Mouse (Mus musculus) urinary bladder, postnatal 36 days (tissue): ENCODE measurements at regions not wholly inside any gene's neighbourhood (a gene's known extent, or its start where the extent isn't known, plus 50 kb on each side); places are given as distances from the start of the nearest gene placed in this dataset.

Experiments
- DNase-seq, 2 experiments: peaks; one replicate each; pipeline ENCODE4 v3.0.0; 2022; ENCODE audit warnings: low spot score in 2 of 2, mixed read lengths in 1 of 2

- DNase-seq = no peak
Measured at GRCm38 (mm10) chr7:69837379-69837778, 529.2 kb downstream of the Nr2f2 start.

- DNase-seq = no peak
Measured at GRCm38 (mm10) chr7:69827251-69827650, 539.3 kb downstream of the Nr2f2 start.

- no peak for DNase-seq
Measured at GRCm38 (mm10) chr7:69820570-69820969, 546.0 kb downstream of the Nr2f2 start.

DNA sequence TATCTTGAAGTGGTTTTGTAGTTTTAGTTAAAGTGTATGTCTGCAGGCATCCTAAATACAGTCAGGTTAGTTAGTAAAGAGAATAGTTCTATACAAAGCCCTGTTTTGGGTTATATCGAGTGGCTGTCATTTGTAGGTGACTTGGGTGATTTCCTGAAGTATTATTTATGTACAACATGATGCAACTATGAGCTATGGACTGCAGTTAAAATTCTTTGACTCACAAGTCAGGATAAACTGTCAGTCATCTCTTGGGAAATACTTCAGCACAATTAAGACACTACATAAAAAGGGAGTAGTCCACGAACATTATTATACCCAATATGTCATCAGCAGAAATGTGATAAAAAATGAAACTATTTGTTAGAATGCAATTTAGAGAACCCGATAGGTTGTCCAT is 554.2 kb downstream of the Nr2f2 start:
- no peak for DNase-seq

DNA sequence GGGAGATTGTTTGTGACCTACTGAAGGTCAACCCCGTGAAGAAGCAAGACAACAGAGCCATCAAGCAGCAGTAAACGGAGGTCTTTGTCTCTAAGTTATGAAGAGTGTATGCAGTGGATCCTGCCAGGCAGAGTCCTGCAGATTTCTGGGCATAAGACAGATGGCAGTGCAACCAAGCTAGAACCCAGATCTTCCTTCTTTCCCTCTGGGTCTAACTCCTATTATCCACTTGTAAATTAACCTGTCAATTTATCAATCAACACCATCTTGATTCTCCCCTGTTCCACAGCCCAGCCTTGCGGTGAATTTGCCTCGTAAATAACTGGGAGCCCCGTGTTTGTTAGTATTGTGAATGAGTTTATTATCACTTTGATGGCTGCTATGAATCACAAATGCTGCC is 555.7 kb downstream of the Nr2f2 start:
- peak in 1 of 2 experiments; percentile 1 for DNase-seq

DNA sequence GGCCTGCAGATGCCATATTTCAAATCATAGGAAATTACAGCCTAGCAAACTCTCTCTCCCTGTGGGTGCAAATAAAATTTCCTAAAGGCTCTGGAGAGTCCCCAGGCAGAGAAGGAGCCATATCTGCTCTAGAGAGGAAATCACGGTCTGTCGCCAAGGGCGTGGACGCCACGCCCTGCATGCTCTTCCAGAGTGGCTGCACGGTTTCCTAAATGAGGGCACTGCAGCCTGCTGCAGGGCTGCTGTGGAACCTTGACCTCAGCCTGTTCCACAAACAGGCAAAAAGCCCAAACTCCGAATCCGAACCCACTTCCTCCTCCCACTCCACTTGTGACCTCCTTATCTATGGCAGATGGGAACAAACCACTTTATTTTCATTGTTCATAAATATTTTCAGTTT is 559.3 kb downstream of the Nr2f2 start:
- DNase-seq = peak in 1 of 2 experiments; percentile 1

DNA sequence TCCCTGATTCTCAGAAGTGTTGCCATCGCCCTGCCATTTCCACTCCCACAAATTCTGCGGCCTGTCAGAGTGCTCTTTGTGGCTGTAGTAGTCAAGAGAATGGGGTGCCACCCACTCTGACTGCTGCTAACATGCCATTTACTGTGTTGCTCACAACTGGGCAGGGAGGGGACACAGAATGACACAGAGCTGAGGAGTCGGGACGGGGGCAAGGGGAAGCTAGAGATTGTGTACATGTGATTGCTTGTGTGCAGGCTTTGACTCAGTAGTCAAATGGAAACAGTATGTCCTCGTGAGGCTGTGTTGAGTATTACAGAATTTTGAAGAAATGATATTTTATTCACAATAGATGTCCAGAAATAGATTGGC is 595.6 kb downstream of the Nr2f2 start:
- DNase-seq = no peak

DNA sequence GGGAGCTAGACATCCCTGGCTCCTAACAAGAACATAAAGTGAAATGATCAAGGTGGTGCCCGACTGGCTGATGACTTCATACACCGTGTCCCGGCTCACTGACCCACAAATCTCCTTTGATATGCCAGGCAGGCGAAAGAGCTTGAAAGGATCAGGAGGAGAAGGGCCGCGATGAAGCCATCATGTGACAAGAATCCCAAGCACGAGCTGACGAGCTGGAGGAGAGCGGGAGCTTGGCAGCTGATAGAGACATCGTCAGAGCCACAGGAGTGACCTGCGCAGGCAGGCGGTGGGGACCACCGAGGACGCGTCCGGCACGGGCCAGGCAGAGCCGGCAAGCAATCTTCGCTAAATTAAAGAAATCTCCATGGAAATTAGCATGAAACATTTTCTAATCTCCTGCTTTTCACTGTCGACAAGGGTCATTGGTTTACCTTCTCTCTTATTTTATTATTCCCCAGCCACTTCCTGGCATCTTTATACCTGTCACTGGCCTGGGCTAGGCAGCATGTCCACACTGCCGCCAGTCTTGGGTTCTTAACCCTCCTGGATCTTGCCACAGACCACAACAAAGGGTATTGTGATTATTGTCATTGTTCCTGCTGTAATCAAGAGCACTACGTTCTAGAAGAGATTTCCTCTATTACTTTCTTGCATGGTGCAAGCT is 596.1 kb downstream of the Nr2f2 start:
- no peak for DNase-seq

- DNase-seq = no peak
Measured at GRCm38 (mm10) chr7:69766451-69766850, 600.1 kb downstream of the Nr2f2 start.

DNA sequence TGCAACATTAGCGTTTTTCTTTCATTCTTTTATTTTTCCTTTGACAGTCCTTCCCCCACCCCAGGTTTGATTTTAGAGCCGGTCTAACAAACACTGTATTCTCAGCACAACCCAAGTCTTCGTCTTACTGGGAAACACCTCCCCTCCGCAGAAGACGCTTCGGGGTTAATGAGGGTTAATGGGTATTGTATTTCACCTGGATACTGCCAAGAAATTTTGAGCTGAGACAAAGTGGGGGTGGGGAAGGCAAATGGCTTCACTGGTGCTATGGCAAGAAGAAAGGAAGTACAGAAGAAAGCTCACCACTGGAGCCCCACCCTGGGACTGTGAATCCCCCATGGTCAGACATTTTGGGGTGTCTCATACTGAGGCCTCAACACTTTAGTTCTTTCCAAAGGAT is 626.0 kb downstream of the Nr2f2 start:
- no peak for DNase-seq

DNA sequence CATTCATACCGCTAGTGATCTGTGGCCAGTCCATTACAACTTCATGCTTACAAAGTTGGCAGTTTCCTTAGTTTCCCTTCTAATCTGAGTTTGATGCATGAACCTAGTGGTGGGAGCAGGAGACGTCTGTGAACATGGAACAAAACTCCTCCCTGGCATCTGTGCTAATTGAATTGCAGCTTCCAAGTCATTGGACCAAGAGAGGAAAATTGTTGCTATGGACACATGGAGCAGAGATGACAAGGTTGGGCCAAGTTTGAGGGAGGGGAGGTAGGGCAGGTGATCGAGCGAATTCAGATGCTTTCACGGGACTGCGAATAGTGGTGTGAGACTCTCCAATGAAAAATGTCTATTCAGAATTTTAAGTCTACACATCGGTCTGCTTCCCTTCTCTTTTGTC is 627.5 kb downstream of the Nr2f2 start:
- no peak for DNase-seq

DNA sequence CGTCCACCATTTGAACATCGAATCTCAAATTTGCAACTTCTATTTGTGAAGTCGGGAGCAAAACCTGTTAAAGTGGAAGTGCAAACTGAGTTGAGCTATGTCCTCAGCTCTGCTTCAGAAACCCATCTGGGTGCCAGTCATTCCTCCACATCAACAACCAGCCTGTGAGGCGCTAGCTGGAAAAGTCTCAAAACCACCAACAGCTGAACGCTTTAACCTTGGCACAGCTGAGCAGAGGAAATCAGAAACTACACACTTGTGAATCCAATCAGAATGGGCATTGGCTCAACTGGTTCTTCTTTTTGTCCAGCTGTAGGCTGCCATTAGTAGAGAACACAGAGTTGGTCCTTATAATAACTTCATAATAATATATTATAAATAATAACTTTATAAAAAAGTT is 651.5 kb downstream of the Nr2f2 start:
- no peak for DNase-seq

DNA sequence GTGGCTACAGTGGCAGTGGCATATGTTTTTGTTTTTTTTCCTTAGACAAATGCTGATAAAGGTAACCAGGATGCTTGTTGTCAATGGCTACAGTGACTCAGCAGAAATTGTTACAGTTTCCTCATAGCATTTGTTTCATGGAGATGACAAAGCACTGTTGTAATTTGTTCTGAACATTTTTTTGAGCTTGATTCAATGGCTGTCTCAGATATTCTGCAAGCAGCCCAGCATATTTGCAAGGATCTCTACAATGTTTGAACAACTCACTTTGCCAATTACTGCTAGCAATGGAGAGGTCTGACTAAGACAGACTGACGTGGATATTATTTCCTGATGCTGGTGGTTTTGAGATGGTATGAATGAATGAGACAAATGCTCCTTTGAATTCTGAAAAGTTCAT is 696.3 kb downstream of the Nr2f2 start:
- no peak for DNase-seq

DNA sequence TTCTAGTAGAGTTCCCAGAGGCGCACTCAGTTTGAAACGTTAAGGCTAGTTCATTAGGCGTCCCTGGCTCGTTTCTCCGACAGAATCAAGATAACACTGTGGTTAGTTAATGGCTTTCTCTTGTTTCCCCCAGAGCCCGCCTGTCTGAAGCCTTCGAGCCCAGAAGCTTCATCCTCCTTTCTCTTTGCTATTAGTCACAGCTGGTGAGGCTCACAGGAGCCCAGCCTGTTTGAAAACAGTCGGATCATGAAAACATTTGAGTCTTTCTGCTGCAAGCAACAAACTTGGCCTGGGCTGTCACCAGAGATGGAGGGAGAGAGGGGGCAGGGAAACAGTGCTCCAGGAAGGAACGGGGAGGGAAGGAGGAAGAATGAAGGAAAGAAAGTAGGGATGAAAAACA is 711.0 kb downstream of the Nr2f2 start:
- peak in 1 of 2 experiments; percentile 4 for DNase-seq

- DNase-seq = no peak
Measured at GRCm38 (mm10) chr7:69645449-69645848, 721.1 kb downstream of the Nr2f2 start.

DNA sequence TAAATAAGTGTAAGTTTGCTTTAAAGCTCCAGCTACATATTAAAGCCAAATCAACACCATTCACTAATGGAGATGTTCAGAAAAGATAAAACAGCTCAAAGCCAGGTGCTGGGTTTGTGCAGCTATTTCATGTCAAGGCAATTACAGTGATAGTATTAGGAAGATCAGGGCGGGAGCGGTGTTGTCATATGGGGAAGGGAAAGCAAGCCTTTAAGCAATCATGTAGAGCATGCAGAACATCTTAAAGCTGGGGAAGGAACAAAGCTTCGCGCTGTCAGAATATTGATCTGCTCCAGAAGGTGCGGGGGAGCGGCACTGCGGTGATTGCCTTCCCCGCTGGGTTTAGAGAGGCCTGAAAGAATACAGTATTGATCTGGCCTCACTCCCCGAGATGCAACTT is 724.9 kb downstream of the Nr2f2 start:
- no peak for DNase-seq

DNA sequence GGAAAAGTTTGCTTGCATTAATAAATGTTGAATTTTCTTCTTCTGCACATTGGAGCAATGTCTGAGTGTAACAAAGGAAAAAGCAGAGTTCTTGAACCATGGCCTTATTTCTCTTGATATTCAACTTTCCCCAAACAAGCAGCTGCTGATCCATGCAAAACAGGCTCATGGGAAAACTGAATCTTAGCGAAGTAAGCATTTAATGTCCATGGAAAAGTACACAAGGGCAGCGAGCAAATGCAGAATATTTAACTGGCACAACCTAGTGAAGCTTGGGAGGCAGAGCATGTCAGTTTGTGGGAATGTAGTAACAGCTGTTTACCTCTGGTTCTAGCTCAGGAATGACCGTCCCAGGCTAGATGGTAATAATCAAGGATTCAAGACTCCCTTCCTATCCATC is 766.7 kb downstream of the Nr2f2 start:
- no peak for DNase-seq

GRCm38 (mm10) chr7:69585716-69586115 is 780.8 kb downstream of the Nr2f2 start:
- DNase-seq = no peak

GRCm38 (mm10) chr7:69585131-69585530 is 781.4 kb downstream of the Nr2f2 start:
- no peak for DNase-seq

DNA sequence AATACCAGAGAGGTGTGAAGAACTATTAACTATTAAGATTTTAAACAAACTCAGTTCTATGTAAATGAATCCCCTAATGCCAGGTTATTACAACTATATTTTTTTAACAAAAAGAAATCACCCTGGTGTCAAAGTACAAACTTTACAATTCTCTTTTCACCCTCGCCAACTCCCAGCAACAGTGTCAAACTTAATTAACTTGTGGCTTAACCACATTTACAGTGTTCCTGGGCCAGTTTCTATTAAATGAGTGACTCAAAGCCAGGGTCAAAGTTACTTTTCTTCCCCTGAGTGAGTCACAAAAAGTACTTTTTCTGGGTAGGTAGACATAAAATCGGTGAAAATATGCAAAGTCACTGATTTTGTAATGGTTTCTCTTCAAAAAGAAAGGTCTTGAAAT is 782.0 kb downstream of the Nr2f2 start:
- no peak for DNase-seq

DNA sequence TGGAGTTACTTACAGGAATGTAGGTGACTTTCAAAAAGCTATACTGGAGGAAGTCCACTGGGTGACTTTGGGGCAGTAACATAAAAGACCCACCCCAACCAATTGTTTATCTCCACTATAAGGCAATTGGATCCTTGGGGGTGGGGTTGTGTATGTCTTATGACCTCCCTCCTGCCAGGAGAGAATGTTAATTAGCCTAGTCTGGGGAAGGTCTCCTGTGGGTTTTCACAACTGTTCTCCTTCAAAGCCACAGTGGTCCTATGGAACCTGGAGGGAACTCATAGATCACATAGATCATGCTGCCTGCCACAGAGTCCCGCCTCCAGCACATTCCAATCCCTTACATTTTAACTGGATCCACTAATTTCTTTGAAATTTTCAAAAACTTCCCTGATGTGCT is 782.6 kb downstream of the Nr2f2 start:
- no peak for DNase-seq

GRCm38 (mm10) chr7:69581668-69582067 is 784.9 kb downstream of the Nr2f2 start:
- no peak for DNase-seq

GRCm38 (mm10) chr7:69578958-69579810 is 787.4 kb downstream of the Nr2f2 start:
- no peak for DNase-seq
